Mouse (Mus musculus) gonadal fat pad, adult 2 months (tissue): Measurements from ENCODE around the gene Srsf4. TPM values are rescaled to one million over a fixed set of nuclear protein-coding genes. Genes with fewer than 3 reads are reported as not detected.

Experiments used
- polyA plus RNA-seq: library from polyadenylated mRNA; depleted of rRNA; stranded (reverse); fragments of >200 nt; gene quantifications from 2 replicates; pipeline ENCODE4 v1.2.3, GENCODE M21; 2012; rRNA removed

Srsf4 gene
- polyA plus RNA-seq, 1 experiment: 27.3 TPM

Other genes starting within 250 kb of the Srsf4 start
- 10.0 and 11.5 TPM in 2 replicates for gene Ptpru, start 35.3 kb upstream of the Srsf4 start, polyA plus RNA-seq
- 49.9 and 80.6 TPM in 2 replicates for gene Mecr, start 30.1 kb upstream of the Srsf4 start, polyA plus RNA-seq
- 9.0 and 12.7 TPM in 2 replicates for gene Tmem200b, start 48.2 kb downstream of the Srsf4 start, polyA plus RNA-seq
- gene Gm10300, start 201.1 kb downstream of the Srsf4 start, polyA plus RNA-seq: 0.31 and 0.32 TPM in 2 replicates
- gene Epb41, start 201.7 kb downstream of the Srsf4 start, polyA plus RNA-seq: 22.7 and 23.9 TPM in 2 replicates